Mouse (Mus musculus): ENCODE measurements around the gene H6pd.

DNA sequence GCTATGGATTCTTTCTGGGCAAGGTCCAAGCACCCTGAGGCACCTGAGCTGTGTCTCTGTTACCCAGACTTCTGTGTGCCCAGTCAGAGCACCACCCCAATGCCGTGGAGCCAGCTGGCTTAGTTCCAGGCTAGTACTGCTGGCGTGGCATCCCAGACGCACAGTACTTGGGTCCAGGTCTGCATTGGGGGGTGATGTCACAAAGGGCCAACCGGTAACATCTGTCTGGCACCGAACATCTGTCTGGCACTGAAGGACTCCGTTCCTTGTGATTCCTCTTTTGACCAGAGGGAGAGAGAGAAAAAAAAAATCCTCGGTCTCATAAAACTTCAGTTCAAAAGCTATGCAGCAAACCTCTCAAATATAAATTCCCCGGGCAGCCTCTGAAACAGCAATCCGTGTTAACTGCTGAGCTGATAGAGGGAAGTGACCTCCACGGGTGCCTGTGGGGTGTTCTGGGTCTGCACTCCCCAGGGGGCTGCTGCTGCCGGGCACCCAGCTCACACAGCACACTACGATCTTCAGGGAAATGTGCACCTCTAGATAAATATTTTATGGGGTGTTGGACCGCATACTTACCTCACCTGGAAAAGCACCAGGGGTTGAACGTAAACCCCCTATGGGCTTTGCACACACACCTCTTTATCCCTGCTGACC, 22.5 kb upstream of the H6pd start:
- TF ChIP-seq RCOR1 (conservative IDR thresholded peaks at IDR 0.05; ENCODE audit: low read depth, low read length) (no peak), CTCF (conservative IDR thresholded peaks at IDR 0.05 in 1 of 2, IDR thresholded peaks at IDR 0.05 in 1 of 2; ENCODE audit: low read depth in 2 of 2, low read length in 2 of 2) (no peak), POLR2A (IDR thresholded peaks at IDR 0.05; ENCODE audit: low read depth, low read length) (no peak), ELF1 (IDR thresholded peaks at IDR 0.05; ENCODE audit: low read depth, low read length) (no peak)

Measured in CH12.LX (cell line).